Mouse (Mus musculus): ENCODE measurements around the gene Gns.

The Gns gene

GRCm38 (mm10) chr10:121367271-121367670 lies 2.4 kb downstream of the Gns start:
- no peak for DNase-seq

GRCm38 (mm10) chr10:121367780-121368179 lies 2.9 kb downstream of the Gns start:
- no peak for DNase-seq

GRCm38 (mm10) chr10:121368783-121369465 lies 4.0 kb downstream of the Gns start:
- peak; percentile 67 for DNase-seq

- DNase-seq, result peak; percentile 43
These were observed 5.9 kb downstream of the Gns start for GRCm38 (mm10) chr10:121370777-121371176.

GRCm38 (mm10) chr10:121374013-121374412 lies 9.1 kb downstream of the Gns start:
- DNase-seq, result no peak

- peak; percentile 73 for DNase-seq
These were observed 10.1 kb downstream of the Gns start for GRCm38 (mm10) chr10:121374693-121375620.

- DNase-seq, result no peak
These were observed 11.0 kb downstream of the Gns start for GRCm38 (mm10) chr10:121375649-121376493.

GRCm38 (mm10) chr10:121376530-121377271 lies 11.8 kb downstream of the Gns start:
- DNase-seq, result peak; percentile 66

- DNase-seq, result no peak
These were observed 14.5 kb downstream of the Gns start for GRCm38 (mm10) chr10:121379387-121379786.

GRCm38 (mm10) chr10:121381280-121381679 lies 16.4 kb downstream of the Gns start:
- no peak for DNase-seq

GRCm38 (mm10) chr10:121384710-121385109 lies 19.8 kb downstream of the Gns start:
- DNase-seq, result peak; percentile 52

GRCm38 (mm10) chr10:121385695-121386094 lies 20.8 kb downstream of the Gns start:
- DNase-seq, result no peak

- no peak for DNase-seq
These were observed 21.5 kb downstream of the Gns start for GRCm38 (mm10) chr10:121386347-121386746.

GRCm38 (mm10) chr10:121390602-121391001 lies 25.7 kb downstream of the Gns start:
- DNase-seq, result no peak

GRCm38 (mm10) chr10:121391901-121392300 lies 27.0 kb downstream of the Gns start:
- no peak for DNase-seq

- no peak for DNase-seq
These were observed 29.4 kb downstream of the Gns start for GRCm38 (mm10) chr10:121394270-121394669.

- DNase-seq, result no peak
These were observed 30.0 kb downstream of the Gns start for GRCm38 (mm10) chr10:121394789-121395325.

GRCm38 (mm10) chr10:121395542-121396176 lies 30.8 kb downstream of the Gns start:
- peak; percentile 54 for DNase-seq

GRCm38 (mm10) chr10:121398599-121398998 lies 33.7 kb downstream of the Gns start:
- no peak for DNase-seq

GRCm38 (mm10) chr10:121401005-121401404 lies 36.1 kb downstream of the Gns start:
- no peak for DNase-seq

- no peak for DNase-seq
These were observed 38.2 kb downstream of the Gns start for GRCm38 (mm10) chr10:121403104-121403503.

Data from lung, postnatal 36 days (tissue).